Mouse (Mus musculus) gastrocnemius, adult 2 months (tissue): ENCODE measurements at regions not wholly inside any gene's neighbourhood (a gene's known extent, or its start where the extent isn't known, plus 50 kb on each side); places are given as distances from the start of the nearest gene placed in this dataset.
A peak's percentile ranks its signal among the peaks of the same experiment; 100 is the strongest.

Source experiments
- DNase-seq: peaks from one replicate; pipeline ENCODE4 v3.0.0; 2022
- H3K27ac ChIP-seq: fragments of 200-600 bp; 2 replicates; pipeline ENCODE4 v1.8.1; 2022; ENCODE audit warnings: mild to moderate bottlenecking
- H3K4me3 ChIP-seq: fragments of 200-600 bp; 2 replicates; pipeline ENCODE4 v1.8.1; 2022; ENCODE audit warnings: mild to moderate bottlenecking, moderate library complexity
- CTCF ChIP-seq: fragments of 200-600 bp; IDR thresholded peaks from 2 replicates; pipeline ENCODE4 v1.8.1; 2022; ENCODE audit warnings: antibody characterized with exemption, mild to moderate bottlenecking, moderate library complexity
- intact Hi-C: fragments of 180-260 bp; cut with DNase I; formaldehyde crosslinking; loops from one replicate; pipeline ENCODE4 v1.15.1; 2025

DNA sequence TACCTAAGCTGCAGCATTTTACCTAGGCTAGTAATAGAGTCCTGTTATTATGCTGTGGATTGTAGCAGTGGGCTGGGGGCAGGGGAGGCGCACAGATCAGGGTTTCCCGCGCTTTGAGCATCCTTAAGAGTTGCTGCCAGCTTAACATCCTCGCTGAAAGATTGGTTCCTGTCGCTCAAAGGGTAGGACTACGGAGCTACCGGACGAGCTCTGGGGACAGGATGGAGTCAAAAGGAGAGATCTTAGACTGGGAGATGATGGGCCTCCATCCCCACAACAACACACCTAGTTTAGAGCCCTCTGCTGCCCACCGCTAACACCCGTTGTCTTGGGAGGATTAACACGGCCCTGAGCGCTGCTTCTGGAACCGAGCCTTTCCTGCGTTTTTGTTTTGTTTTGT lies 157.9 kb upstream of the Cypt12 start:
- H3K4me3 ChIP-seq: no peak overlapping the region
- DNase-seq: no peak
- TF ChIP-seq CTCF: no peak
- intact Hi-C loops: no loop called here
- no peak overlapping the region for H3K27ac ChIP-seq

DNA sequence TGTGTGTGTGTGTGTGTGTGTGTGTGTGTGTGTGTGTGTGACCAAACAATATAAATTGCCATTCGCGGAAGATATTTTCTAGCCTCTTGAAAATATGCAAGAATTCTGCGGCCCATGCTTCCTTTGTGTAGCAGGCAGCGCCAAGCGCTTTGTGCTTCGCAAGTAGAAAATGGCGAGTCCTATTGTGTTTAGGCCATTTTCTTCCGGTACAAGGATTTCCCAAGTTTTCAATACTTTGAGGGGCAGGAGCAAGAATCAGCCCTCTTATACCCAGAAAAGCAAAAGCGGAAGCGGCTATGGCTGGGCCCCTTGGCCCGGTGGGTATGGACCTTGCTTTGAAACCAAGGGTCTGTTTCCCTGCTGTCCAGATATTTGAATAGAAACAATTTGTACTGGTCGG lies 157.4 kb upstream of the Cypt12 start:
- intact Hi-C loops: no loop called here
- H3K4me3 ChIP-seq: no peak overlapping the region
- H3K27ac ChIP-seq: no peak overlapping the region
- no peak for DNase-seq
- TF ChIP-seq CTCF: no peak

DNA sequence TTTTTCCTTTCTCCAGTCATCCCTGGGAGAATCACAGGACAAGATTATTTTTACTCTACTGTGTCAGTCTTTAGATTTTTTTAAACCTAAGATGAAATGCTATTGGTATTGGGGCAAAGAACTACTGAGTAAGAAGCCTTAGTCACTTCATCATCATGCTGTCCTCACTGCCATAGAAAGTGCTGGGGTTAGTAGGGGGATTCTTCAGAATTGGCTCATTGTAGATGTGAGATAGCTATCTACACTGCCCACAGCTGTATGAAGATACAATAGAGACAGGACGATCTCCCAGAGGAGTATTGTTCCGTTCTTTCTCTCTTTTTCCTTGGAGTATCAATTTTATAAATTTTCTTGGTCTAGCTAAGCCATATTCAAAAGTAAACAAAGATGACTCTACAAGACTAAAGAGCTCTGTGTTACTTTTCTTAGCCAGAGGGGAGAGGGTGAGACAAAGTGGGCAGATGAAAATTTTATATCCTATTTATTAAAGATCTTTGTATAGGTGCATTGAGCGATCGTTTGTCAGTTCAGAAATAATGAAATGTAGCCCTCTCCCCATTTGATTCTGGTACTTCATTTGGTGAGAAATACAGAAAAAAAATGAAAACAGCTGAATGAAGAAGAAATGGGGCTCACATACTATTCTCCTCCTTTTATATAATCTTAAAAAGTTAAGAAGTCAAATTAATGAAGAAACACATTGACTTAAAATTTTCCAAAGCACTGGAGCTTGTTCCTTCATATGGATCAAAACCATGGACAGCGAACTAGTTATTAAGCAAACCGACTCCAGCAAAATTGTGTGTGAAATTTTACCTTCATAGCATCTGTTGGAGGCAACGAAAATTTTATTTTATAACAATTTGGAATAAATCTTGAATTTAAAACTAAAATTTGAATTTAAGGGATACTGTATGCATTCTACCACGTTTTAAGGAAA lies 156.6 kb upstream of the Cypt12 start:
- H3K27ac ChIP-seq: no peak overlapping the region
- intact Hi-C loops: no loop called here
- DNase-seq: no peak
- no peak for TF ChIP-seq CTCF
- no peak overlapping the region for H3K4me3 ChIP-seq

DNA sequence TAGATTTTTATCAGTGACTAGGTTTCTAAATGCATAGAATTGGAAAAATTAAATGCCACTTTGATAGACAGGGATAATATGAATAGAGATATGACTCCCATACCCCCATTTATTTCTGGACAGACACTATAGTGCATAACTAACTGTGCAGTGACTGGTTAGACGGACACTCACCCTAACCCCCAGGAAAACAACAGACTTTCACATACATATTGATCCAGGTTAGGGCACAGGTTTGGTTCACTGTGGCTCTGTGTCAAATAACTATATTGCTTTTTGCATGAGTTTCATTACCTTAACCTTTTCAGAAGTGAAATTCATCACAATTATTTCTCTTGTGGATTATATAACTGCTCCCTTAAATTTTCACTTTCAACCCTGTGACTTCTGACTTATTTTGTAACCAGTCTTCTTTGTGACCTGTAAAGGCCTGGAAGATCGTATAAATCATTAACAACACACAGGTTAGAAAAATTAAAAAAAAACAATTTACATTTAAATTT lies 155.6 kb upstream of the Cypt12 start:
- Histone ChIP-seq H3K27ac (no peak overlapping the region), H3K4me3 (no peak overlapping the region)
- no peak for TF ChIP-seq CTCF
- intact Hi-C loops: no loop called here
- DNase-seq: no peak

DNA sequence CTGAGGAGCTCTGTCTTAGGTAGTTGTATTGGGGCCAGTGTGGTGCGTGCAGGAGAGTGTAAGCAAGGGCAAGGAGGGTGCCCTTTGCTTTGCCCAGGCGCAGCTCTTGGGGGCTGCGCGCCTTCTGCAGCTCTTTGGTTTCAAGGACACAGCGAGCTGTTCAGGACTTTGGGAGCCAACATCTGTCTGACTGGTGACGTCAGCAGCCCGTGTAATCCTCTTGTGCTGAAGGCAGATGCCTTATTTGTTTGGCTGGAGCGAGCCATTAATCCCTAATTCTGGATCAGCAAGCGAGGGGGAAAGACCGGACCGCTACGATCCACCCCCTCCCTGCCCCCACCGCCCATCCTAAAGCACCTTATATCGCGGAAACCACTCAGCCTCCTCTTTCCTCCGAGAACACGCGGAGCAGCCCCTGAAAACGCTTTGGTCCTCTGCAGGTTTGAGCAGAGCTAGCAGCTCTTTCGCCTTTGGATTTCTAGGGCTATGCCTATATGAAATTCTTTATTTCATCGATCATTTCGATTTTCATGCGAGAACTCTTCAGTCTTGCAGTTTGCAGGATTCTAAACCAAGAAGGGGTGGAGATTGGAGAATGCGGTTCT lies 154.5 kb upstream of the Cypt12 start:
- Histone ChIP-seq H3K4me3 (no peak overlapping the region), H3K27ac (no peak overlapping the region)
- DNase-seq: no peak
- TF ChIP-seq CTCF: no peak
- intact Hi-C loops: no loop called here

DNA sequence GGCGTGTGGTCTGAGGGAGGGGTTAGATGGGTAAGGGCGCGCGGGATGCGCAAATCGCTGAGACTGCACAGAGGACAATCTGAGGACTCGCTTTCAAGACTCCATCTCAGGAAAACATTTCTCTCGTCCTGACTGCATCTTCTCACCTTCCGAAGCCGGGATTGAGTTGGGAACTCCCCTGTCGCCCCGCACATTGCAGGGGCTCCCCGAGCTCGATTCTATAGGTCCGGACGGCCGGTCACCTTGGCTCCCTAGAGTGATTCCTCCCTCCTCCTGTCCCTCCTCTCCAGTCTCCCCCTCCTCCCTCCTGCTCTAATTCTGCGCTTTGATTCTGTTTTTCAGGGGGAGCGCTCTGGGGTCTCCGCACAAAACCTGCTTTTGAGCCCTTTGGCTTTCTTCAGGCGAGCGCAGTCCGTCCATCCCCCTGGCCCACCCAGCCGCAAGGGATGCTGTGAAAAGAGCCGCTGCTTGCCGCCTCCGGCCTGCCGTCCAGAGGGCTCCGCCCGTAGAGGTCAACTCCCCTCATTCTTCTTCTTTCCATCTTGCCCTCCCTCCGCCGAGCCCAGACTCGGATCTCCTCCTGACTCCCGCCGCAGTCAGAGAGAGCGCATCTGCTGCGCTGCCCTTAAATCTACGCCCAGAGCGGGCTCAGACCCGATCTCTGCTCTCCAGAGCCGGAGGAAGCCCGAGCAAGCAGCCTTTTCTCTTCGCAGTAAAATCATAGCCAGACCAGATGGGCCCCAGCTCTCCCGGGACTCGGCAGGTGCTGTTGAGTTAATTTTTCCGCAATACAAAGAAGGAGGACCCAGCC lies 153.8 kb upstream of the Cypt12 start:
- TF ChIP-seq CTCF: no peak
- intact Hi-C loops: no loop called here
- no peak for DNase-seq
- Histone ChIP-seq H3K27ac (no peak overlapping the region), H3K4me3 (no peak overlapping the region)

DNA sequence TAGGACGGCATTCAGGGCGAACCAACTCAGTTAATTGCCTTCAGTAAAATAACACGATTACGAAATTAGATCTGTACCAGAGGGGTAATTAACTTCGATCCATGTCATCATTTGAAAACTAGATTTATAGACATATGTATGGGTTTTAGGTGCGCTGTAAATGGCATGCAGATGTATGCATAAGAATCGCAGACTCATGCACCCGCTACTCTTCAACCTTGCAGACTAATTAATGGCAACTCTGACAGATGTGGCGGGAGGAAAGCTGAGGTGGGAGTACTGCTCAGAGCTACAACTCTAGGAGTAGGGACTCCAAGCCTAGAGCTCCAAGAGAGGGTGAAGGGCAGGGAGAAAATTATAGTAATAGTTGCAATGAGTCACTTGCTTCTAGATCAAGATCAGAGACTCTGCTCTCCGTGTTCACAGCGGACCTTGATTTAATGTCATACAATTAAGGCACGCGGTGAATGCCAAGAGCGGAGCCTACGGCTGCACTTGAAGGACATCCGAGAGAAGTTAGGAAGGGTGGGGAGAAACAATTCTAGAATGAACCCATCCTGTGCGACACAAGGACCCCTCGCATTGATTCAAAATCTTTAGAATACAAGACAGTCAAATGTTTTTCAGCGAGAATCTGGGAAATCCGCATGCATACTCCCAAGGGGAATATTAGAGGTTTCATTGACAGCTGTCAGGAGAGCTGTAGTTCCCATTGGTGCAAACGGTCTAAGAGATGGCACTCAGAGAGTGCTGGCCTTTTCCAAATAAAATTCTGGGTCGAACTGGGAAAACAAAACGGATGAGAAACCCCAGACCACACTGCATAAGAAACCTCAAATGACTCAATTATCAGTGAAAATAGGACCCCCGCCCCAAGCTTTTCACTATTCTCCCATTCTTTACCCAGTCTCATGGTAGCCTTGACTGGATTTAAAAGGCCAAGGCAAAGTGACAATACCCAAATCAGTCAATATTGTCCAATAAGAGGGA lies 152.6 kb upstream of the Cypt12 start:
- TF ChIP-seq CTCF: no peak
- intact Hi-C loops: no loop called here
- Histone ChIP-seq H3K27ac (no peak overlapping the region), H3K4me3 (no peak overlapping the region)
- DNase-seq: no peak

DNA sequence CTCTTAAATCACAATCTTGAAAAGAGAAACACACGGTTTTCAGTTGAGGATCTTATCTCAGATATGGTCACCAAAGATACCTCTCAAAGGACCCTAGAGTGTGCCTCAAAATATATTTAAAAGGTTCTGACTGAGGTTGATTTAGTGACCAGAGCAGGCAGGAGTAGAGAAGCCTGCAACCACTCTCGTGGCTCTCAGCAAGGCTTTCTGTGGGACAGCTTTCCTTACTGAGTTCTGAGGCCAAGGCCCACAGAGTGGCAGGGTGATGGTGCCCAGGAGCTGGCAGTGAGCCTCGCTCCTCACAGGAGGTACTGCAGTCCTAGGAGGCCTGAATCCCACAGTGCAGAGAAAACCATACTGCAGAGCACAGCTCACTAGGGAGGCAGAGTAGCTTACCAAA lies 151.4 kb upstream of the Cypt12 start:
- intact Hi-C loops: no loop called here
- no peak for DNase-seq
- no peak overlapping the region for H3K4me3 ChIP-seq
- TF ChIP-seq CTCF: no peak
- no peak overlapping the region for H3K27ac ChIP-seq

DNA sequence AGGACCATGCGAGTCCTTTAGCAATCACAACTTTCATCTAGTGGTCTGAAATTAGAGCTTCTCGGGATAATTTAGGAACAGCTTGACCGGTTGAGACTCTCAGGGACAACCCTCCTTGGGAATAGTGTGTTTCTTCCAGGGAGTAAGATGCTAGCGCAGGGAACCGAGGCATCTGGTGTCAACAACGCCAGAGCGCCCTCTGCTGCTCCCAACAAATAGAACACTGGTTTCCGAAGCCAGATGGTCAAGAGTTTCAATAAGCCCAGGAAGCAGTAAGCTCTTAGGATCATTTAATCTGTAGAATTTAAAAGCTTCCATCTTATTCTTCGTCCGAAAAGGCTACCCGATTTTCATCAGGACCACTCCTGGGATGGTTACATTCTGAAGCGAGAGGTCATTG lies 149.8 kb upstream of the Cypt12 start:
- intact Hi-C loops: no loop called here
- Histone ChIP-seq H3K4me3 (no peak overlapping the region), H3K27ac (no peak overlapping the region)
- TF ChIP-seq CTCF: peak; percentile 23; the same call in 1 of the 2 replicates
- no peak for DNase-seq

DNA sequence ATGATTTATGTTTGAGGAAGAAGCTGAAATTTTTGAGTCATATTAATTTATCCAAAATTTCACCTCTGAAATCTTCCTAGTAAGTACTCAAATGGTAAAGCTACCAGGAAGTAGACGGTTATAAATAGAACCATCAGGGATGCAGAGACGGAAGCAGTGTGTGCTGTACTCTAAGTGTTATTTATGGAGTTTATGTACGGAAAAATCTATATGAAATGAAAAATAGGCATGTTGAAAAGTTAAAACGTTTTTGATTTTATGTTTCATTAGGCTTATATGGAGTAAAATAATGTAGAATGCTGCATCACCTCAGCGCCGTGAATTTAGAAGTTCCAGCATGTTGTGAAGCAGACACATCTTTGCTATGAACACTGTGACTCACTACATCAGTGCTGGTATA lies 149.1 kb upstream of the Cypt12 start:
- TF ChIP-seq CTCF: no peak
- intact Hi-C loops: no loop called here
- no peak for DNase-seq
- Histone ChIP-seq H3K4me3 (no peak overlapping the region), H3K27ac (no peak overlapping the region)

DNA sequence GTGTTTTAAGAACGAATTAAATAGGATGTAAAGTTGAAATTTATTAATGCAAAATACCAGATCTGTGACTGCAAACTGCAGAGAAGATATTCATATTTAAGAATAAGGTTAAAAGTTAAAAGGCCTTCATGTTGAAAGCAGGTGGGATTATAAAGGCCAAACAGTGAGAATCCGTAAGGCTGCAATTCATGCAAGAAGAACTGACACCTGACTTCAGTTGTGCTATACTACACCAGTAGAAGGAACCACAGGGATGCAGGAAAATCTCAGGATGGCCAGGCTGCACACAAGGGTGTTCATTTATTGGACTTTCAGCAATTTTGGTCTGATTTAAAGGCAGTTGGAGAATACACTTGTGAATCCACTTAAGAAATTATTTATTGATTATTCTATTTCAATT lies 147.4 kb upstream of the Cypt12 start:
- intact Hi-C loops: no loop called here
- no peak for DNase-seq
- no peak overlapping the region for H3K27ac ChIP-seq

DNA sequence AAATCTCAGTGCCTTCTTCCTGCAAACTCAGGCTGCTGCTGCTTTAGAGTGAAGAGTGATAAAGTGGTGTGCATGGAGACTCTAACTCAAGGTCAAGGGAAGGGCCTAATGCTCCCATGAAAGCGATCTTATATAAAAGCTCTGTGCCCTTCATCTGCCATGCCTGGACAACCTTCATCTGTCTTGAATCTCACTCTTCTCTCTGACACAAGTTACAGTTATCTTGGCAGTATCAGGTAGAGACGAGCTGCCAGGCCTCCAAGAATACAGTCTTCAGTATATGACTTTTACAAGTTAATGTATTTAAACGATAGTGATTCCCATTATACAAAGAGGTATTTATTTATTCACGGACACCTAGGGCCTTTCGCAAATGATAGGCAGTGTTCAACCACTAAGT lies 146.7 kb upstream of the Cypt12 start:
- intact Hi-C loops: no loop called here
- no peak for TF ChIP-seq CTCF
- no peak overlapping the region for H3K4me3 ChIP-seq
- DNase-seq: no peak
- H3K27ac ChIP-seq: no peak overlapping the region

More for the DNA sequence above, 147.4 kb upstream of the Cypt12 start:
- TF ChIP-seq CTCF: no peak
- no peak overlapping the region for H3K4me3 ChIP-seq
